Mouse (Mus musculus): ENCODE measurements around the gene Dnaic2. TPM values are rescaled to one million over a fixed set of nuclear protein-coding genes. Genes with fewer than 3 reads are reported as not detected.

The Dnaic2 gene
- total and polyA plus RNA-seq, 3 experiments: 0.59 to 0.93 (median 0.83) TPM

- Histone ChIP-seq H3K27me3 (replicated peaks) (peaks cover 31% of the 10 kb centered on the region), H3K27ac (ENCODE audit: insufficient read depth, low read depth) (no peak overlapping the region), H3K9ac (ENCODE audit: insufficient read depth, low read depth) (no peak overlapping the region), H3K9me3 (replicated peaks; ENCODE audit: low read length) (peaks cover 7% of the 10 kb centered on the region), H3K4me1 (ENCODE audit: control insufficient read depth in 1 of 2, insufficient read depth in 2 of 2) (peaks cover 2 to 14% of the 10 kb centered on the region in 2 experiments; a peak in 2 of 4 replicates), H3K4me2 (ENCODE audit: insufficient read depth, low read depth, poor library complexity, severe bottlenecking) (no peak overlapping the region), H3K36me3 (replicated peaks in 1 of 2; ENCODE audit: control insufficient read depth in 1 of 2, insufficient read depth in 1 of 2, low read length in 1 of 2) (no peaks in the 10 kb centered on the region), H3K79me2 (replicated peaks; ENCODE audit: control insufficient read depth, extremely low read depth, insufficient read depth, poor library complexity, severe bottlenecking) (no peaks in the 10 kb centered on the region), H3K4me3 (replicated peaks in 1 of 3; ENCODE audit: low read depth in 2 of 3, low read length in 2 of 3, poor library complexity in 1 of 3) (no peak overlapping the region)
- DNase-seq (ENCODE audit: extremely low read depth): no peak
- dilution Hi-C loops (cut with MboI; ENCODE audit: extremely low pct_ligation_motif_present, extremely low pct_unique_long_range_greater_than_20kb, low sequenced_read_pairs) (no loop called here), in situ Hi-C loops (cut with MboI; ENCODE audit: low pct_ligation_motif_present, low pct_unique_long_range_greater_than_20kb, low sequenced_read_pairs) (no loop called here)
- no peak for TF ChIP-seq SIN3A (IDR thresholded peaks at IDR 0.05; ENCODE audit: low read length)
- TF ChIP-seq USF1 (IDR thresholded peaks at IDR 0.05; ENCODE audit: low read depth, low read length): no peak
- no peak for TF ChIP-seq CHD2 (IDR thresholded peaks at IDR 0.05; ENCODE audit: low read length)
- no peak for TF ChIP-seq ZC3H11A (IDR thresholded peaks at IDR 0.05; ENCODE audit: low read depth, low read length)
- no peak for TF ChIP-seq MYC (IDR thresholded peaks at IDR 0.05; ENCODE audit: low read depth, low read length)
- TF ChIP-seq MXI1 (IDR thresholded peaks at IDR 0.05; ENCODE audit: low read depth, low read length): no peak
- no peak for TF ChIP-seq POLR2AphosphoS2 (IDR thresholded peaks at IDR 0.05; ENCODE audit: low read depth, low read length)
- TF ChIP-seq TBP (conservative IDR thresholded peaks at IDR 0.05; ENCODE audit: low read depth, low read length): no peak
- no peak for TF ChIP-seq HCFC1 (IDR thresholded peaks at IDR 0.05; ENCODE audit: low read depth, low read length)
- TF ChIP-seq JUND (conservative IDR thresholded peaks at IDR 0.05; ENCODE audit: low read depth, low read length): no peak
- no peak for TF ChIP-seq KAT2A (IDR thresholded peaks at IDR 0.05; ENCODE audit: insufficient replicate concordance, low read length)
- no peak for TF ChIP-seq ELF1 (IDR thresholded peaks at IDR 0.05; ENCODE audit: low read depth, low read length)
- TF ChIP-seq ETS1 (conservative IDR thresholded peaks at IDR 0.05; ENCODE audit: low read depth, low read length): no peak
- no peak for TF ChIP-seq PAX5 (IDR thresholded peaks at IDR 0.05; ENCODE audit: low read length)
- no peak for TF ChIP-seq RCOR1 (conservative IDR thresholded peaks at IDR 0.05; ENCODE audit: low read depth, low read length)
These were observed 75.5 kb downstream of the Dnaic2 start for GRCm38 (mm10) chr11:114802540-114803267.

- H3K4me2 ChIP-seq (ENCODE audit: insufficient read depth, low read depth, poor library complexity, severe bottlenecking): no peak overlapping the region
- H3K27me3 ChIP-seq (replicated peaks): peaks cover 27% of the 10 kb centered on the region
- H3K79me2 ChIP-seq (replicated peaks; ENCODE audit: control insufficient read depth, extremely low read depth, insufficient read depth, poor library complexity, severe bottlenecking): no peaks in the 10 kb centered on the region
- no peak overlapping the region for H3K9ac ChIP-seq (ENCODE audit: insufficient read depth, low read depth)
- dilution Hi-C loops (cut with MboI; ENCODE audit: extremely low pct_ligation_motif_present, extremely low pct_unique_long_range_greater_than_20kb, low sequenced_read_pairs) (no loop called here), in situ Hi-C loops (cut with MboI; ENCODE audit: low pct_ligation_motif_present, low pct_unique_long_range_greater_than_20kb, low sequenced_read_pairs) (no loop called here)
- H3K4me1 ChIP-seq (ENCODE audit: control insufficient read depth in 1 of 2, insufficient read depth in 2 of 2): peaks cover 7 to 17% of the 10 kb centered on the region in 2 experiments
- no peak for DNase-seq (ENCODE audit: extremely low read depth)
- H3K27ac ChIP-seq (ENCODE audit: insufficient read depth, low read depth): no peak overlapping the region
- H3K4me3 ChIP-seq (replicated peaks in 1 of 3; ENCODE audit: low read depth in 2 of 3, low read length in 2 of 3, poor library complexity in 1 of 3): no peak overlapping the region
- no peaks in the 10 kb centered on the region for H3K36me3 ChIP-seq (replicated peaks in 1 of 2; ENCODE audit: control insufficient read depth in 1 of 2, insufficient read depth in 1 of 2, low read length in 1 of 2)
- peaks cover 7% of the 10 kb centered on the region for H3K9me3 ChIP-seq (replicated peaks; ENCODE audit: low read length)
- no peak for TF ChIP-seq ETS1 (conservative IDR thresholded peaks at IDR 0.05; ENCODE audit: low read depth, low read length)
- no peak for TF ChIP-seq RAD21 (IDR thresholded peaks at IDR 0.05; ENCODE audit: low read depth, low read length)
- TF ChIP-seq NELFE (IDR thresholded peaks at IDR 0.05; ENCODE audit: low read depth, low read length): no peak
- no peak for TF ChIP-seq PAX5 (IDR thresholded peaks at IDR 0.05; ENCODE audit: low read length)
- no peak for TF ChIP-seq MAX (IDR thresholded peaks at IDR 0.05; ENCODE audit: low read length)
- TF ChIP-seq SIN3A (IDR thresholded peaks at IDR 0.05; ENCODE audit: low read length): no peak
- no peak for TF ChIP-seq TCF12 (IDR thresholded peaks at IDR 0.05; ENCODE audit: low read depth, low read length)
- TF ChIP-seq MAZ (IDR thresholded peaks at IDR 0.05; ENCODE audit: low read depth, low read length): no peak
- TF ChIP-seq EP300 (IDR thresholded peaks at IDR 0.05; ENCODE audit: low read length): no peak
- TF ChIP-seq USF1 (IDR thresholded peaks at IDR 0.05; ENCODE audit: low read depth, low read length): no peak
- TF ChIP-seq CHD1 (IDR thresholded peaks at IDR 0.05; ENCODE audit: low read depth, low read length): no peak
- TF ChIP-seq ZC3H11A (IDR thresholded peaks at IDR 0.05; ENCODE audit: low read depth, low read length): no peak
- no peak for TF ChIP-seq MAFK (IDR thresholded peaks at IDR 0.05; ENCODE audit: insufficient replicate concordance, low read length)
- no peak for TF ChIP-seq TBP (conservative IDR thresholded peaks at IDR 0.05; ENCODE audit: low read depth, low read length)
- no peak for TF ChIP-seq POLR2A (IDR thresholded peaks at IDR 0.05; ENCODE audit: low read depth, low read length)
- no peak for TF ChIP-seq MEF2A (IDR thresholded peaks at IDR 0.05; ENCODE audit: borderline replicate concordance, low read depth, low read length)
- no peak for TF ChIP-seq CTCF (conservative IDR thresholded peaks at IDR 0.05 in 1 of 2, IDR thresholded peaks at IDR 0.05 in 1 of 2; ENCODE audit: low read depth in 2 of 2, low read length in 2 of 2)
- no peak for TF ChIP-seq UBTF (IDR thresholded peaks at IDR 0.05; ENCODE audit: low read depth, low read length)
- TF ChIP-seq ZMIZ1 (IDR thresholded peaks at IDR 0.05; ENCODE audit: low read depth, low read length): no peak
- TF ChIP-seq ELF1 (IDR thresholded peaks at IDR 0.05; ENCODE audit: low read depth, low read length): no peak
These were observed 76.8 kb downstream of the Dnaic2 start for GRCm38 (mm10) chr11:114803990-114804389.
